Mouse (Mus musculus): ENCODE results near the gene Cnksr3.

- TF ChIP-seq CTCF (IDR thresholded peaks at IDR 0.05; ENCODE audit: borderline replicate concordance, insufficient read depth, low read depth, low read length): no peak
- TF ChIP-seq POLR2A (IDR thresholded peaks at IDR 0.05; ENCODE audit: borderline replicate concordance, insufficient read depth, low read length): no peak
These were observed 49.0 kb downstream of the Cnksr3 start for GRCm38 (mm10) chr10:7163031-7163430.
